Mouse (Mus musculus): ENCODE results near the gene Nploc4. TPM values are rescaled to one million over a fixed set of nuclear protein-coding genes. Genes with fewer than 3 reads are reported as not detected.
A peak's percentile ranks its signal among the peaks of the same experiment; 100 is the strongest.

The Nploc4 gene
- total and polyA plus RNA-seq, 2 experiments from 2014 or later, result 28.6 to 65.8 TPM

DNA sequence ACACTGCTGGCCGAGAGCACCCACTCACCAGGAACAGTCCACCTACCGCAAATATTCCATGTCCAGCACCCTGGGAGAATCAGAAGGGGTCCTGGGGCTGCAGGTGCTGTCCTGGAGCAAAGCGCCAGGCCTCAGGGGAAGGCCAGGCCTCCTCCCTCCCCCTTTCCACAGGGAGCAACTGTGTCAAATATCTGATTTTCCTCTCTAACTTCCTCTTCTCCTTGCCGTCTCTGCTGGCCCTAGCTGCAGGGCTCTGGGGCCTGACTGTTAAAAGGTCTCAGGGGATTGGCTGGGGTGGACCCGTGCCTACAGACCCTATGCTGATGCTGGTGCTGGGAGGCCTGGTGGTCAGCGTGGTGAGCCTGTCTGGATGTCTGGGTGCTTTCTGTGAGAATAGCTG is 6.6 kb upstream of the Nploc4 start:
- ATAC-seq, result no peak
- H3K4me1 ChIP-seq (ENCODE audit: insufficient read depth), result no peaks in the 10 kb centered on the region
- H3K4me3 ChIP-seq (ENCODE audit: low read depth, low read length), result no peak overlapping the region
- H3K9ac ChIP-seq, result no peak overlapping the region
- H3K27me3 ChIP-seq (ENCODE audit: insufficient read depth, low read length), result no peaks in the 10 kb centered on the region
- TF ChIP-seq CTCF (IDR thresholded peaks at IDR 0.05; ENCODE audit: low read depth), result no peak
- H3K27ac ChIP-seq (ENCODE audit: low read depth, low read length), result no peak overlapping the region
- 74% methylated on average over 6 of the region's 6 CpGs for WGBS
- no peaks in the 10 kb centered on the region for H3K36me3 ChIP-seq (ENCODE audit: insufficient read depth)
- no peak overlapping the region for H3K4me2 ChIP-seq (ENCODE audit: low read depth)
- DNase-seq, result no peak
- no peaks in the 10 kb centered on the region for H3K9me3 ChIP-seq (ENCODE audit: low read length)

- Histone ChIP-seq H3K27me3 (ENCODE audit: insufficient read depth, low read length) (no peaks in the 10 kb centered on the region), H3K4me1 (ENCODE audit: insufficient read depth) (no peaks in the 10 kb centered on the region), H3K9me3 (ENCODE audit: low read length) (no peaks in the 10 kb centered on the region), H3K4me3 (ENCODE audit: low read depth, low read length) (no peak overlapping the region), H3K9ac (no peak overlapping the region), H3K4me2 (ENCODE audit: low read depth) (no peak overlapping the region), H3K36me3 (ENCODE audit: insufficient read depth) (no peaks in the 10 kb centered on the region), H3K27ac (ENCODE audit: low read depth, low read length) (no peak overlapping the region)
- ATAC-seq, result no peak
- WGBS, result 98% methylated on average over 3 of the region's 3 CpGs
- DNase-seq, result no peak
- no peak for TF ChIP-seq CTCF (IDR thresholded peaks at IDR 0.05; ENCODE audit: low read depth)
Observed at GRCm38 (mm10) chr11:120442765-120443280, 5.3 kb upstream of the Nploc4 start.

DNA sequence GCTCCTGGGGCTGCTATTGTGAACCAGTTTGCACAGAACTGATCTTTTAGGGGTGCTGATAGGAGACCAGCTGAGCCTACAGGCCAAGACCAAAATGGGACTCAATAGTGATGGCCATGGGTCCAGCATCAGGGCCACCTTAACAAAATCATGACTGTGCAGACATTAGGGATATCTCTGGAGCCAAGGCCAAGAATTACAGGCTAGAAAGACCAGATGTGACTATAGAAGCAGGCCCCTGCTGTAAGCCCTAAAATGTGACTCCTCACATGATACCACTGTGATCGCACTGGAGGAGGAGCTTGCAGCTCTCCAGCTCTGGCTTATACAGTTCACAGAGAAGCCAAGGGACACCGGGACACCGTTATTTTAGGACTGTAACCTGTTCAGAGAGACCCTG is 4.8 kb upstream of the Nploc4 start, which contains the start of gene Tspan10:
Gene Tspan10, plus strand, starts transcription at position 301 of the 400 bp plus-strand sequence.
- no peak for DNase-seq
- H3K4me3 ChIP-seq (ENCODE audit: low read depth, low read length), result no peak within 1 kb of the TSS
- H3K4me1 ChIP-seq (ENCODE audit: insufficient read depth), result no peaks in the 10 kb centered on the region
- 85% methylated on average over 3 of the region's 3 CpGs for WGBS
- H3K9ac ChIP-seq, result no peak within 1 kb of the TSS
- no peak for TF ChIP-seq CTCF (IDR thresholded peaks at IDR 0.05; ENCODE audit: low read depth)
- H3K27ac ChIP-seq (ENCODE audit: low read depth, low read length), result no peak within 1 kb of the TSS
- no peak for ATAC-seq
- no peaks in the 10 kb centered on the region for H3K36me3 ChIP-seq (ENCODE audit: insufficient read depth)
- no peaks in the 10 kb centered on the region for H3K9me3 ChIP-seq (ENCODE audit: low read length)
- no peak within 1 kb of the TSS for H3K4me2 ChIP-seq (ENCODE audit: low read depth)
- no peaks in the 10 kb centered on the region for H3K27me3 ChIP-seq (ENCODE audit: insufficient read depth, low read length)

DNA sequence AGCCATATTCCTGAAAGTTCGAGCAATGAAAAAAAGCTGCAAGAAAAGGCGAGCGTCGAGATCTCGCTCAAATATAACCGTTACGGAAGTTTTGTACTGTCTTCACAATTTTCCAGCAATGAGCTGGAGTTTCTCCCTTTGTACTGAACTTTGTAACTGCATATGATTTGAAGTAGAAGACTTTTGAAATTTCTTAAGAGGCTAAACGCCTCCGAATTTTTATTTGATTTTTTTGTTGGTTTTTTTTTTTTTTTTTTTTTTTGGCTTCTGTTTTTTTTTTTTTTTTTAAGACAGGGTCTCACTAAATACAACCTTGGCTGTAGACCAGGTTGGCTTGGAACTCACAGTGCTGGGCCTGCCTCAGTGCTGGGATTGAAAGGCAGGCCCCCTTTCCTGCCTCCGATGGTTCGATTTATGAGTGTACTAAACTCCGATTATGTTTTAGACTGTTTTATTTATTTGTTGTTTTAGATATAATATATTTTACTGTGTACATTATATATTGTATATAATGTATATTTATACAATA is 413 bp upstream of the Nploc4 start:
- TF ChIP-seq CTCF (IDR thresholded peaks at IDR 0.05; ENCODE audit: low read depth), result no peak
- no peaks in the 10 kb centered on the region for H3K27me3 ChIP-seq (ENCODE audit: insufficient read depth, low read length)
- peak overlapping the region; percentile 78 for H3K4me3 ChIP-seq (ENCODE audit: low read depth, low read length)
- ATAC-seq, result no peak
- DNase-seq, result no peak
- H3K4me2 ChIP-seq (ENCODE audit: low read depth), result peak overlapping the region; percentile 81
- H3K36me3 ChIP-seq (ENCODE audit: insufficient read depth), result peaks cover 16% of the 10 kb centered on the region
- H3K9ac ChIP-seq, result peak overlapping the region; percentile 90
- H3K9me3 ChIP-seq (ENCODE audit: low read length), result no peaks in the 10 kb centered on the region
- WGBS, result 28% methylated on average over 12 of the region's 12 CpGs
- peaks cover 10% of the 10 kb centered on the region; the same call in 1 of the 2 replicates for H3K4me1 ChIP-seq (ENCODE audit: insufficient read depth)
- H3K27ac ChIP-seq (ENCODE audit: low read depth, low read length), result no peak overlapping the region

DNA sequence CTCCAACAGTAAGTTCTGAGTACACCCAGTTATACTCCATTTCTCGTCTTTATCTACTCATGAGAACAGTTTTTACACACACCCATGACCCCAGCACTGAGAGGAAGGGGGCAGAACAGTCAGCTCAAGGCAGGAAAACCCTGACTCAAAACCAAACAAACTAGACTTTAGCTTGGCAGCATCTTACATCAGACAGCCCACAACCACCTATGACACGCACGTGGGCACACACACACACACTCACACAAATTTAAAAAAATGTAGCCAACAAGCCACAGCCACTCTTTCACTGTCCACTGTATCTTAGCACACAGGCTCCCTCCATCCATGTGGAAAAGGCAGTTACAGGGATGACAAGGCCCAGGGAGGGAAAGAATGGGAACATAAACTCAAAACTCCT is 10.8 kb downstream of the Nploc4 start:
- H3K4me3 ChIP-seq (ENCODE audit: low read depth, low read length), result no peak overlapping the region
- TF ChIP-seq CTCF (IDR thresholded peaks at IDR 0.05; ENCODE audit: low read depth), result no peak
- H3K9ac ChIP-seq, result no peak overlapping the region
- H3K4me2 ChIP-seq (ENCODE audit: low read depth), result no peak overlapping the region
- no peaks in the 10 kb centered on the region for H3K4me1 ChIP-seq (ENCODE audit: insufficient read depth)
- no peaks in the 10 kb centered on the region for H3K9me3 ChIP-seq (ENCODE audit: low read length)
- ATAC-seq (no peak), DNase-seq (no peak)
- 98% methylated on average over 3 of the region's 3 CpGs for WGBS
- no peak overlapping the region for H3K27ac ChIP-seq (ENCODE audit: low read depth, low read length)
- peaks cover 65% of the 10 kb centered on the region for H3K36me3 ChIP-seq (ENCODE audit: insufficient read depth)
- H3K27me3 ChIP-seq (ENCODE audit: insufficient read depth, low read length), result no peaks in the 10 kb centered on the region

DNA sequence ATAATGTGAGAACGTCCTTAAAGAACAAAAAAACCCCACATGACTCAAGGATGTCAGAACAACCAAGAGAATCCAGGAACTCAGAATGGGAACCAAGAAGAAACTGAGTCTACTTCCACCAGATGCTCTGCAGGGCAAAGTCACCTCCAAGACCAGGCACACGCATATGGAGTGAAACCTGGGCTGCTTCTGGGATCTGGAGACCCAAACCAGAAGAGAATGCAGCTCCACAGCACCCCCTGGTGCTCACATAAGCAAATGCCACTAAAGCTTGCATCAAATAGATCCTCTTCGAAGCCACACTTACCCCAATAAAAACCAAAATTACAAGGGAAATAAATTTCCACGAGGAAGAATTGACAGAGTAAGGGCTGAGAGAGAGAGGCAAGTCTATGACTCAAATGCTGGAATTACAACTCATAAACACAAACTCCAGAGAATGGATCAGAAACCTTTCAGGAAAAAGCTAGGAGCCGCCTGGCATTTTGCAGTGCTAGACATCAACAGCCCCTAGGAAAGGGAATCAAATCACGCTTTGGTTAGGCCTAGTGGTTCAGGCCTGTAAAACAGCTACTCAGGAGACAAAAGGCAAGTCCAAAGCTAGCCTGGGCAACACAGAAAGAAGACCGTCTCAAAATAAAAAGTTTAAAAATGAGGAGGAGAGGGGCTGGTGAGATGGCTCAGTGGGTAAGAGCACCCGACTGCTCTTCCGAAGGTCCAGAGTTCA is 13.8 kb downstream of the Nploc4 start:
- no peak for ATAC-seq
- H3K4me3 ChIP-seq (ENCODE audit: low read depth, low read length), result no peak overlapping the region
- no peaks in the 10 kb centered on the region for H3K9me3 ChIP-seq (ENCODE audit: low read length)
- H3K27me3 ChIP-seq (ENCODE audit: insufficient read depth, low read length), result no peaks in the 10 kb centered on the region
- WGBS, result 66% methylated on average over 9 of the region's 9 CpGs
- H3K36me3 ChIP-seq (ENCODE audit: insufficient read depth), result peaks cover 78% of the 10 kb centered on the region
- peak; percentile 76 for DNase-seq
- H3K9ac ChIP-seq, result no peak overlapping the region
- TF ChIP-seq CTCF (IDR thresholded peaks at IDR 0.05; ENCODE audit: low read depth), result peak; percentile 75
- no peaks in the 10 kb centered on the region for H3K4me1 ChIP-seq (ENCODE audit: insufficient read depth)
- no peak overlapping the region for H3K4me2 ChIP-seq (ENCODE audit: low read depth)
- H3K27ac ChIP-seq (ENCODE audit: low read depth, low read length), result no peak overlapping the region

All from forebrain, postnatal 0 days (tissue).